Mouse (Mus musculus): ENCODE data around the gene Borcs5.

DNA sequence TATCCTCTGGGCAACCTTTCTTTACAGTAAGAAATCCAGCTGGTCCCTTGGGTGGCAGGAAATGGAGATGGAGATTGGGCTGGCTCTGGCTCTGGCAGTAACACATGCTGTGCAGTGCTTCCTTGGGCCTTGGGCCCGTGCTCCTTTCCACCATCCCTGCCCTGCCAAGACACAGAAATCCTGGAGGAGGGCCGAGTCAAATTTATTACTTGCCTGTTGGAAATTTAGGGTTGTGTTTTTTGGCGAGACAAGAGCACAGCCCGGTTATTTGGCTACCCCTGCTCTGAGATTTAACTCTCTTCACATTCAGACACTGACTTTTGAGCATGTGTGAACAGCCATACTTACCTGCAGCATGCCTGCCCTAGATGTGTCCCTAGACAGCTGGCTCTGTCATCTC is 56.8 kb downstream of the Borcs5 start:
- TF ChIP-seq CTCF (conservative IDR thresholded peaks at IDR 0.05; ENCODE audit: low read length) (no peak), NANOG (IDR thresholded peaks at IDR 0.05; ENCODE audit: borderline replicate concordance, low read length) (no peak), POU5F1 (IDR thresholded peaks at IDR 0.05; ENCODE audit: borderline replicate concordance, low read length) (no peak)

All from E14TG2a.4 (cell line).